Mouse (Mus musculus) thymus, postnatal 25 days (tissue): Measurements from ENCODE around the gene Eml3.

Source experiments
- DNase-seq: peaks from one replicate; pipeline ENCODE4 v3.0.0; 2022

Gene Eml3

DNA sequence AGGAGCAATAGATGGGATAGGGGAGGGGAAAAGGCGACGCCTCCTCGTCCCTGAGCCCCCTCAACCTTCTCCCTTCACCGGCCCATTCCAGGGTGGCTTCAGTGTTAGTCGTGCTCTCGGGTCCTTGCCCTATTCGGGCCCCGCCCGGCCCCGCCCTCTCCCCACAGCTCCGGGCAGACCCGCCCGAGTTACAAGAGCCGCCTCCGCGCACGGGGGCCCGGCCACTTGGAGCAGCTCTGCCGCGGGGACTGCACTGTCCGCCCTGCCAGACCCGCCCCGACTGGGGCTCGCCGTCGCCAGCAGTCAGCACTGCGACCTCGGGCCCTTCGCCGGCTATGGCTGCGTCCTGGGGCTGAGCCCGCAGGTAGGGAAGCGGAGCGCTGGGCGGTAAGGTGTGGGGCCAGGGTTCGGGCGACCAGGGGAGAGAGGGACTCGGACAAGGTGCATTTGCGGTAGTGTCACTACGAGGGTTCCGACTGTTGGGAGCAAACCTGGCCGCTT lies 59.8 kb downstream of the Eml3 start, which contains the start of gene Ahnak:
Gene Ahnak, plus strand, starts transcription at position 219 of the 501 bp plus-strand sequence.
- no peak for DNase-seq

- DNase-seq, result peak; percentile 54
These were observed 60.4 kb downstream of the Eml3 start for GRCm38 (mm10) chr19:8989567-8990431.

DNA sequence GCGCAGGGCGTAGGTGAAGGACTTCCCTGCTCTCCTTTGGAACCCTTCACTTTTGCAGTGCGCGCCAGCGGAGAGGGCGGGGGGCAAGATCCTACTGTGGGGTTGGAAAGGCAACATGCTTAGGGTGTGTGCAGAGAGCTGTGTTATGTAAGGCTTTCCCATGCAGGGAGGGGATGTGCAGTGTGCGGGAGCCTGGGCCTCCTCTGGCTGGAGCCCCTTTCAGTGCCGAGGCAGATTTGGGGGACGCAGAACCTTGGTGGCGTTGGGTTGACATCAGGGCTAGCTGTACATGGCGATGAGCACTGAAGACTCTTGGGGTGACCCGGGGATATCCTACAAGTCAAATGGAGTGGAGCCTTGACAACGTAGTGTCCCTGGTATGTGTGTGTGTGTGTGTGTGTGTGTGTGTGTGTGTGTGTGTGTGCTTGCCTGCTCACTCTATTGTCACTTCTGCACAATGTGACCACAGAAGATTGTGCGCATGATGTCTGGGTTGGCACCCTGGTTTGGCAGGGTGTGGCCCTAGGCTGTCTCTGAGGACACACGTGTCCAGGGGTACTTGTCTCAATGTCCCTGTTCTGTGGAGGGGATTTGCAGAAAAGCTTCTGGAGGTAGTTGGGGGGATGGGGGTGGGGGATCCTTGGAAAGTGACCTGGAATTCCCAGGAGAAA lies 61.2 kb downstream of the Eml3 start:
- no peak for DNase-seq
